Mouse (Mus musculus) adrenal gland, postnatal 0 days (tissue): Measurements from ENCODE around the gene Ear14. TPM values are rescaled to one million over a fixed set of nuclear protein-coding genes. Genes with fewer than 3 reads are reported as not detected.

Source experiments
- polyA plus RNA-seq: library from polyadenylated mRNA; unstranded; fragments of >200 nt; fragmentation: Nextera tagmentation; extraction: Ambion mirVana; gene quantifications from 2 replicates; pipeline ENCODE4 v1.2.1, GENCODE M21; 2015

Gene Ear14
- not detected in 2 replicates for polyA plus RNA-seq

DNA sequence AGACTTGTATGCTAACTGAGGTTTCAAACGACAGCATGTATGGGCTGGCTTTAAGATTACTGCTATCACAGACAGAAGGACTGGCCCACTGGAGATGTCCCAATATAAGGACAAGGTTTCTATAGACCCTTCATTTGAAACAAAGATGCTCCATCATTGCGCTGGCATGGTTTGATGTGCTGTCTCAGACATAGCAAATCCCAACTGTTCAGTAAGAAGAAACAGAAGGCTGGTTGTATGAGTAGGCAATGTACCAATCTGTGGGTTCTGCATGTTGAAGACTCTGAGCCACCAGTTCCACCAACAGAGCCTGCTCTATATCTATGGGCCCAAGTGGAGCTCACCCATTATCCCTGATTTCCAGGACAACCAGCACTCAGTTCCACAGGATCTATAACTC, at the start of gene Ear14:
Gene Ear14, plus strand, starts transcription at position 277 of the 400 bp plus-strand sequence.

DNA sequence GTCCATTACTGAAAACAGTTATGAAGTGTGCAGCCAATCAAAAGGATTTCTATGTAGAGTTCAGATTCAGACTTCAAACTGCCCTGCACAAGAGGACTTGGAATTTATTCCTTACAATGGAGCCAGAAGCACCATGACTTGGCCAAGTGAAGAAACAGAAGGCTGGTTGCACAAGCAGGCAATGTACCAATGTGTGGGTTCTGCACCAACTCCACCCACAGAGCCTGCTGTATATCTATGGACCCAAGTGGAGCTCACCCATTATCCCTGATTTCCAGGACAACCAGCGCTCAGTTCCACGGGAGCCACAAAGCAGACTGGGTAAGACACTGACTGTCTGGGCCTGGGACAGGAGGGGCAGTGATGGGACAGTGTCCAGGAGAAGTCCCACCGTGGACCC, 41.2 kb upstream of the Ear14 start, which contains the start of gene Rnase2b:
Gene Rnase2b, plus strand, starts transcription at position 285 of the 400 bp plus-strand sequence.

DNA sequence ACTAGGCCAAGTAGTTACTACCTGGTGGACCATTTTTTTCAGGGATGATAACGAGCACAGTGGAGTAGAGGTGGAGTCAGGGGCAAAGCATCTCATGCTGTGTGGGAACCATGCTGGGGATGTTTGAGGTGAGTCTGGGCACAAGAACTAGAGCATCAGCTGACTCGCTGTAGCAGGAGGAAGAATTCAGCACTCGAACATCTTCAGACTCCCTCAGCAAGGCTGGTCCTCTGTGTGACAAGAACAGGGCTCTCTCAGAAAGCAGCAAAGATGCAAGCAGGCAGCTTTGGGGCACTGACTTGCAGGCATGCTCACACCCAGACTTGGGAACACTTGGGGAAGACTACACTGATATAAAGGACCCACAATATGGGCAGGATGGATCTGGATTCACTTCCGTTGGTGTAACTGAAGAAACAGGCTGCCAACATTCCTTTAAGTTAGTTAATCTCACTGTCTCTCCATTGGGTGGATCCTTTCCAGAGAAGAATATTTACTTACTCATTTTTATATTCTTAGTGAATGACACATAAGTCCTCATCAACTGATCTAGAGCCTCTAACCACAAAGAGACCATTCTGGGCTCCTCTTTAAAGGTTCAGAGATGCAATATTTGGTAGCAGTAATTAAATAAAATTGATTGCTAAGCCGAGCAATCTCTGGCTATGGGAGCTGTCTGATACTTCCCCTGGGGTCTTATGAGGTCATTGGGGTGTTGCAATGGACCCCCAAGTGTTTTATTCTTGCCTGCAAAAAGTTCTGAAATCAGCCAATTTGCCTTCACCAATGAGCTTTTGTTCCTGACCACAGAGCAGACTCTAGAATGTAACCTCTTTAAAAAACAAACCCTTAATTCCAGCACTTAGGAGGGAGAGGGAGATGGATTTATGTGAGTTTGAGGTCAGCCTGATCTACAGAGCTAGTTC, 3.8 kb upstream of the Ear14 start, which contains the start of gene Ang2:
Gene Ang2, minus strand, starts transcription at position 51 of the 926 bp plus-strand sequence.

Other genes with a start within 250 kb of the Ear14 start
- 2.2 and 2.8 TPM in 2 replicates for gene Pnp2, start 247.4 kb upstream of the Ear14 start, polyA plus RNA-seq
- gene Rnase10, start 195.6 kb upstream of the Ear14 start, polyA plus RNA-seq: 0.25 TPM in 1 of 2 replicates, not detected in the other
- not detected in 2 replicates for gene Rnase9, start 161.5 kb upstream of the Ear14 start, polyA plus RNA-seq
- not detected in 2 replicates for gene Rnase11, start 153.2 kb upstream of the Ear14 start, polyA plus RNA-seq
- 1.4 and 1.9 TPM in 2 replicates for gene Rnase12, start 145.7 kb upstream of the Ear14 start, polyA plus RNA-seq
- 0.03 and 0.05 TPM in 2 replicates for gene Olfr750, start 129.0 kb upstream of the Ear14 start, polyA plus RNA-seq
- gene Rnase4, start 112.3 kb upstream of the Ear14 start, polyA plus RNA-seq: 122 and 245 TPM in 2 replicates
- gene Ang, start 112.2 kb upstream of the Ear14 start, polyA plus RNA-seq: 14.8 and 20.1 TPM in 2 replicates
- gene Eddm3b, start 89.0 kb upstream of the Ear14 start, polyA plus RNA-seq: 0.08 TPM in 1 of 2 replicates, not detected in the other
- gene Rnase6, start 79.5 kb upstream of the Ear14 start, polyA plus RNA-seq: 0.99 and 1.6 TPM in 2 replicates
- 2.3 and 3.7 TPM in 2 replicates for gene Rnase1, start 56.6 kb upstream of the Ear14 start, polyA plus RNA-seq
- not detected in 2 replicates for gene Rnase2b, start 41.1 kb upstream of the Ear14 start, polyA plus RNA-seq
- not detected in 2 replicates for gene Ang2, start 4.2 kb upstream of the Ear14 start, polyA plus RNA-seq
- not detected in 2 replicates for gene Rnase2a, start 52.7 kb downstream of the Ear14 start, polyA plus RNA-seq
- not detected in 2 replicates for gene Gm7247, start 158.4 kb downstream of the Ear14 start, polyA plus RNA-seq
- gene Vmn2r88, start 207.4 kb downstream of the Ear14 start, polyA plus RNA-seq: not detected in 2 replicates
- 0.06 TPM in 1 of 2 replicates, not detected in the other for gene Vmn2r89, start 248.5 kb downstream of the Ear14 start, polyA plus RNA-seq